Mouse (Mus musculus) limb, embryonic 15.5 days (tissue): ENCODE results near the gene Mfsd8. TPM values are rescaled to one million over a fixed set of nuclear protein-coding genes. Genes with fewer than 3 reads are reported as not detected.
A peak's percentile ranks its signal among the peaks of the same experiment; 100 is the strongest.

Experiments used
- ATAC-seq: fragments of 200-750 bp; cut with Nextera tagmentation; 2 replicates; pipeline ENCODE4 v1.8.0; 2017; ENCODE audit warnings: low read depth, moderate TSS enrichment; ENCODE audit not compliant: insufficient number of reproducible peaks, low FRiP score, low TSS enrichment
- H3K27ac ChIP-seq: fragments of 300-500 bp; sonication (generic); 2 replicates; pipeline ENCODE4 v1.5.1; 2015; ENCODE audit warnings: moderate library complexity, mild to moderate bottlenecking, inconsistent platforms
- H3K27me3 ChIP-seq: fragments of 300-500 bp; sonication (generic); 2 replicates; pipeline ENCODE4 v1.6.1; 2015; ENCODE audit warnings: inconsistent platforms
- H3K36me3 ChIP-seq: fragments of 300-500 bp; sonication (generic); 2 replicates; pipeline ENCODE4 v1.6.1; 2015; ENCODE audit warnings: inconsistent platforms
- H3K4me1 ChIP-seq: fragments of 300-500 bp; sonication (generic); 2 replicates; pipeline ENCODE4 v1.6.1; 2015; ENCODE audit warnings: inconsistent platforms
- H3K4me2 ChIP-seq: fragments of 300-500 bp; sonication (generic); 2 replicates; pipeline ENCODE4 v1.6.1; 2015; ENCODE audit warnings: mild to moderate bottlenecking, inconsistent platforms
- H3K4me3 ChIP-seq: fragments of 300-500 bp; sonication (generic); 2 replicates; pipeline ENCODE4 v1.5.1; 2015; ENCODE audit warnings: mild to moderate bottlenecking, inconsistent platforms
- H3K9ac ChIP-seq: fragments of 300-500 bp; sonication (generic); 2 replicates; pipeline ENCODE4 v1.6.1; 2015; ENCODE audit warnings: inconsistent platforms
- H3K9me3 ChIP-seq: fragments of 300-500 bp; sonication (generic); 2 replicates; pipeline ENCODE4 v1.6.1; 2016; ENCODE audit warnings: inconsistent platforms
- WGBS: fragments of 180-500 bp; shearing (Covaris S2); methylation state at CpG from one replicate; pipeline ENCODE4 v1.1.7; 2015; 5-methylcytosine and 5-hydroxymethylcytosine counted together
- polyA plus RNA-seq: library from polyadenylated mRNA; unstranded; fragments of >200 nt; fragmentation: Nextera tagmentation; extraction: Ambion mirVana; gene quantifications from 2 replicates; pipeline ENCODE4 v1.2.1, GENCODE M21; 2015

The Mfsd8 gene
- polyA plus RNA-seq, 1 experiment from 2014 or later, result 8.0 TPM

GRCm38 (mm10) chr3:40799530-40800372 is 46.9 kb downstream of the Mfsd8 start, which contains the start of gene Plk4:
TSS of gene Plk4 (plus strand) at chr3:40800019.
- peak; percentile 97 for ATAC-seq
- Histone ChIP-seq H3K4me2 (peak within 1 kb of the TSS; percentile 92), H3K4me1 (peaks cover 9% of the 10 kb centered on the region), H3K27ac (peak within 1 kb of the TSS; percentile 82), H3K9me3 (no peaks in the 10 kb centered on the region), H3K9ac (peak within 1 kb of the TSS; percentile 74), H3K36me3 (peaks cover under 1% of the 10 kb centered on the region; the same call in 1 of the 2 replicates), H3K27me3 (no peaks in the 10 kb centered on the region), H3K4me3 (peak within 1 kb of the TSS; percentile 95)
- 3% methylated on average over 66 of the region's 66 CpGs for WGBS

- WGBS, result 40% methylated on average over 7 of the region's 7 CpGs
- Histone ChIP-seq H3K4me2 (no peak overlapping the region), H3K4me3 (no peak overlapping the region)
Measured at GRCm38 (mm10) chr3:40798500-40798899, 48.2 kb downstream of the Mfsd8 start.

GRCm38 (mm10) chr3:40798054-40798453 is 48.6 kb downstream of the Mfsd8 start:
- Histone ChIP-seq H3K9ac (no peak overlapping the region), H3K4me3 (no peak overlapping the region), H3K9me3 (no peaks in the 10 kb centered on the region), H3K27ac (no peak overlapping the region), H3K4me1 (peaks cover 9% of the 10 kb centered on the region), H3K36me3 (no peaks in the 10 kb centered on the region; the same call in 1 of the 2 replicates), H3K27me3 (no peaks in the 10 kb centered on the region), H3K4me2 (no peak overlapping the region)
- WGBS, result 65% methylated on average over 1 of the region's 1 CpGs
- ATAC-seq, result no peak

More at GRCm38 (mm10) chr3:40798500-40798899, 48.2 kb downstream of the Mfsd8 start:
- H3K36me3 ChIP-seq, result no peaks in the 10 kb centered on the region; the same call in 1 of the 2 replicates
- no peaks in the 10 kb centered on the region for H3K27me3 ChIP-seq
- H3K27ac ChIP-seq, result no peak overlapping the region
- peaks cover 9% of the 10 kb centered on the region for H3K4me1 ChIP-seq
- H3K9me3 ChIP-seq, result no peaks in the 10 kb centered on the region
- no peak for ATAC-seq
- no peak overlapping the region for H3K9ac ChIP-seq

GRCm38 (mm10) chr3:40793783-40794182 is 52.9 kb downstream of the Mfsd8 start:
- no peaks in the 10 kb centered on the region for H3K36me3 ChIP-seq
- no peak overlapping the region for H3K27ac ChIP-seq
- no peaks in the 10 kb centered on the region for H3K27me3 ChIP-seq
- WGBS, result 77% methylated on average over 2 of the region's 2 CpGs
- no peak for ATAC-seq
- H3K4me2 ChIP-seq, result no peak overlapping the region
- no peaks in the 10 kb centered on the region for H3K9me3 ChIP-seq
- no peak overlapping the region for H3K9ac ChIP-seq
- no peaks in the 10 kb centered on the region for H3K4me1 ChIP-seq
- H3K4me3 ChIP-seq, result no peak overlapping the region

Other genes starting within 250 kb of the Mfsd8 start
- gene Slc25a31, start 138.0 kb downstream of the Mfsd8 start, polyA plus RNA-seq, result 0.36 and 0.52 TPM in 2 replicates
- gene Hspa4l, start 102.4 kb downstream of the Mfsd8 start, polyA plus RNA-seq, result 5.3 and 7.0 TPM in 2 replicates
- 45.4 and 47.4 TPM in 2 replicates for gene Plk4, start 46.9 kb downstream of the Mfsd8 start, polyA plus RNA-seq
- gene Abhd18, start 84 bp upstream of the Mfsd8 start, polyA plus RNA-seq, result 8.8 and 9.3 TPM in 2 replicates
- 0.07 and 0.10 TPM in 2 replicates for gene 1700034I23Rik, start 55.7 kb upstream of the Mfsd8 start, polyA plus RNA-seq
- 2.2 and 3.3 TPM in 2 replicates for gene Larp1b, start 102.9 kb upstream of the Mfsd8 start, polyA plus RNA-seq
- 40.3 and 46.2 TPM in 2 replicates for gene Pgrmc2, start 236.2 kb upstream of the Mfsd8 start, polyA plus RNA-seq